Mouse (Mus musculus): ENCODE results near the gene Itpa.

DNA sequence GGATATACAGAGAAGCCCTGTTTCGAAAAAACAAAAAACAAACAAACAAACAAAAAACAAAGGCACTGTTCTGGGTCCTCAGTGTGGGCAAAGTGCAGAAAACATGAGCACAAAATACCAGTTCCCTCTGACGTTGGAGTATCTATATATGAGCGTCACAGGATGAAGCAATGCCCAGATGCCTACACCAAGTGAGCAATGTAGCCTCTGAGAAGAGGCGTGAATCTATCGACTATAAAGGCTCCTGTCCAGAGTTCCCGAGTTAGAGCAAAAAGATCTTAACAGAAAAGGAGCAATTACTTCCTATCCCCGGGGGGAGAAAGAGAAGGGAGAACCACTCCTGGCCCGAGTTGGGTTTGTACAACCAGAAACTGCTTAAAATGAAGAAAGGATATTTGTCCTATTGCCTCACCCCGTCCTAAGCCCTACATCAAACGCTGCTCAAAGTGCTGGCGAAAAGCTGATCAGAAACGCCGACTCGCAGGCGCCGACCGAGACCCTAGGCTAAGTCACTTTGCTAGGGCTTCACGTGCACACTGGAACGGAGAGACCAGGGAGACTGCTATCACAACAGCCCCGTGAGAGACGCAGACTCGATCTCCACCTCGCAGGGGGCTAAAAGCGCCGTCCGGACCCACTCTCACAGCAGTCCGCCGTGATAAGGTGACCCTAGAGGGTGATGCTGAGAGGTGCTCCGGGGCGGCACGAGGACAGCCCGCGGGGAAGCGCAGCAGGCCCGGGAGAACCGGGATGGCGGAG is 38.2 kb upstream of the Itpa start:
- TF ChIP-seq CTCF (IDR thresholded peaks at IDR 0.05; ENCODE audit: borderline replicate concordance, control insufficient read depth, extremely low read depth, insufficient read depth, low read length, poor library complexity) (no peak), POLR2A (IDR thresholded peaks at IDR 0.05; ENCODE audit: control insufficient read depth, extremely low read depth, insufficient read depth, low read length, poor library complexity) (no peak)

Measured in thymus, adult 2 months (tissue).